Mouse (Mus musculus): Measurements from ENCODE around the gene Fam219a. TPM values are rescaled to one million over a fixed set of nuclear protein-coding genes. Genes with fewer than 3 reads are reported as not detected.
A peak's percentile ranks its signal among the peaks of the same experiment; 100 is the strongest.

The Fam219a gene
- polyA plus RNA-seq (2015; fragmentation: Nextera tagmentation; extraction: Ambion mirVana) = 16.7 and 18.1 TPM in 2 replicates

DNA sequence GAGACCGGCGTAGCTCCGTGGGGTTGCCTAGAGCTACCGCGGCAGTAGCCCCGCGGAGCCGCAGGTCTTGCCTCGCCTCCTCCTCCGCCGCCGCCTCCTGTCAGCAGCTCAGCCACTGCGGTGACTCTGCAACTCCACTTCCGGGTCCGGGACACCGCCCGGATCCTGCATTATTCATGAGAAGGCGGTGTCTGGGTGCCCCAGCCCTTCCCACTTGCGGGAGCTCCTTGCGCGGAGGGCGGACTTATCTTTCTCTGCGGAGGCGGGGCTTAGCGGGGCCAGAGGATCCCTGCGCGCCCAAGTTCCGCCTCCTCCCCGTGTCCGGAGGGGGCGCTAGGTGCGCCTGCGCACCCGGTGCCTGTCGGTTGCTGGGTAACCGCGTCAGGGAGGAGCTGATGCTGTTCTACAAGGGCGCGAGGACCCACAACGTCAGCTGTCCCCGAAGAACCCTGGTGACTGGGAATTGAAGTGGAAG is at the start of gene Fam219a, which contains the start of gene Dnaic1:
Gene Fam219a (minus strand): TSS at position 128 of the 475 bp plus-strand sequence.
Gene Dnaic1 (plus strand): TSS at position 365 of the 475 bp plus-strand sequence.
- under 1% methylated on average over 41 of the region's 41 CpGs for WGBS
- H3K27me3 ChIP-seq = no peaks in the 10 kb centered on the region
- H3K9ac ChIP-seq = peak within 1 kb of the TSS; percentile 93
- peak within 1 kb of the TSS; percentile 80 for H3K4me3 ChIP-seq
- no peaks in the 10 kb centered on the region for H3K9me3 ChIP-seq
- H3K36me3 ChIP-seq = no peaks in the 10 kb centered on the region
- H3K4me1 ChIP-seq (replicated peaks) = peaks cover 53% of the 10 kb centered on the region
- H3K27ac ChIP-seq = peak within 1 kb of the TSS; percentile 97
- peak; percentile 98 for ATAC-seq (ENCODE audit: low FRiP score)
- peak within 1 kb of the TSS; percentile 85 for H3K4me2 ChIP-seq

GRCm38 (mm10) chr4:41615661-41616599 is 46.6 kb upstream of the Fam219a start:
- Histone ChIP-seq H3K27ac (peak overlapping the region; percentile 67), H3K4me3 (no peak overlapping the region), H3K9me3 (no peaks in the 10 kb centered on the region), H3K27me3 (no peaks in the 10 kb centered on the region), H3K4me2 (no peak overlapping the region), H3K9ac (no peak overlapping the region), H3K36me3 (no peaks in the 10 kb centered on the region), H3K4me1 (replicated peaks) (peaks cover 75% of the 10 kb centered on the region)
- WGBS = 63% methylated on average over 9 of the region's 9 CpGs
- peak; percentile 76 for ATAC-seq (ENCODE audit: low FRiP score)

DNA sequence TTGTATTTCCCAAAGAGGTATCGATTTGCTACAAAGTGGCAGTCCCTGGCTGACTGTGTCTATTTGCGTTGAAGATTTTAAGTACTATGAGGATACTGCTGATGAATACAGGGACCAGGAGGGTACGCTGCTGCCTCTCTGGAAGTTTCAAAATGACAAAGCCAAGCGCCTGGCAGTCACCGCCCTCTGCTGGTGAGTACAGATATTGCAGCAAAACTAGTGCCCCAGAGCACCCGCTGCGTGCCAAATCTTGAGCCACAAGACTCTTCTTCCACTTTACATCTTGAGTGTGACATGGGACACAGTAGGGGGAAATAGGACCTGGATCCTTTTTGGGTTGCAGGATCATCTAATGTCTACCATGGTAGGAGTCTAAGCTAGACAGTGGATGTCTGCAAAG is 44.8 kb upstream of the Fam219a start:
- no peak overlapping the region for H3K4me2 ChIP-seq
- H3K9me3 ChIP-seq = no peaks in the 10 kb centered on the region
- no peak overlapping the region for H3K9ac ChIP-seq
- no peaks in the 10 kb centered on the region for H3K36me3 ChIP-seq
- ATAC-seq (ENCODE audit: low FRiP score) = no peak
- H3K4me1 ChIP-seq (replicated peaks) = peaks cover 83% of the 10 kb centered on the region
- peak overlapping the region; percentile 52; the same call in 1 of the 2 replicates for H3K27ac ChIP-seq
- no peaks in the 10 kb centered on the region for H3K27me3 ChIP-seq
- H3K4me3 ChIP-seq = no peak overlapping the region
- 8% methylated on average over 7 of the region's 7 CpGs for whole genome bisulfite sequencing

- no peaks in the 10 kb centered on the region for H3K36me3 ChIP-seq
- H3K4me2 ChIP-seq = no peak overlapping the region
- H3K27me3 ChIP-seq = no peaks in the 10 kb centered on the region
- no peak overlapping the region for H3K4me3 ChIP-seq
- peaks cover 68% of the 10 kb centered on the region for H3K4me1 ChIP-seq (replicated peaks)
- H3K9me3 ChIP-seq = no peaks in the 10 kb centered on the region
- peak; percentile 52 for ATAC-seq (ENCODE audit: low FRiP score)
- H3K9ac ChIP-seq = no peak overlapping the region
- H3K27ac ChIP-seq = peak overlapping the region; percentile 86
- WGBS = 23% methylated on average over 8 of the region's 8 CpGs
Observed at GRCm38 (mm10) chr4:41612166-41612565, 42.8 kb upstream of the Fam219a start.

DNA sequence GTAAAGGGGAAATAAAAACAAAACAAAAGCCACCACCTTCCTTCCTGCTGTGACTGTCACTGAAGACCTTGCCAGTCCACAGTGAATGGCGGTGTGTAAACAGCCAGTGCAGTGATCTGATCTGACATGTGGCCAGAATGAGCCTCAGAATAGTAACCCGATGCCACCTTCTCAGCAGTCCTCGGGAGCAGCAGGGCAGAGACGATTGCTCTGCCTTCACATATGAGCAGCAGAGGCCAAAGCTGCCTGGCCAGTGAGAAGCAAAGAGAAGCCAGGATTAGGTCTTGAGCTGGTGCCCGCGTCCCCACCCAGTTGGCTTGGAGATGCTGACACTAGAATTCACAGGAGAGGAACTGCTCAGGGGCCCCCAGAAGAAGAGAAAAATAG is 41.2 kb upstream of the Fam219a start:
- Histone ChIP-seq H3K36me3 (no peaks in the 10 kb centered on the region), H3K9ac (no peak overlapping the region), H3K4me1 (replicated peaks) (peaks cover 57% of the 10 kb centered on the region), H3K27ac (peak overlapping the region; percentile 53; the same call in 1 of the 2 replicates), H3K4me2 (no peak overlapping the region), H3K4me3 (no peak overlapping the region), H3K9me3 (no peaks in the 10 kb centered on the region), H3K27me3 (no peaks in the 10 kb centered on the region)
- ATAC-seq (ENCODE audit: low FRiP score) = no peak
- WGBS = 39% methylated on average over 6 of the region's 6 CpGs

GRCm38 (mm10) chr4:41609681-41610593 is 40.6 kb upstream of the Fam219a start:
- H3K9ac ChIP-seq = no peak overlapping the region
- peaks cover 55% of the 10 kb centered on the region for H3K4me1 ChIP-seq (replicated peaks)
- no peaks in the 10 kb centered on the region for H3K36me3 ChIP-seq
- no peak for ATAC-seq (ENCODE audit: low FRiP score)
- 69% methylated on average over 10 of the region's 10 CpGs for WGBS
- no peaks in the 10 kb centered on the region for H3K9me3 ChIP-seq
- no peak overlapping the region for H3K4me3 ChIP-seq
- peak overlapping the region; percentile 44 for H3K27ac ChIP-seq
- no peak overlapping the region for H3K4me2 ChIP-seq
- no peaks in the 10 kb centered on the region for H3K27me3 ChIP-seq

DNA sequence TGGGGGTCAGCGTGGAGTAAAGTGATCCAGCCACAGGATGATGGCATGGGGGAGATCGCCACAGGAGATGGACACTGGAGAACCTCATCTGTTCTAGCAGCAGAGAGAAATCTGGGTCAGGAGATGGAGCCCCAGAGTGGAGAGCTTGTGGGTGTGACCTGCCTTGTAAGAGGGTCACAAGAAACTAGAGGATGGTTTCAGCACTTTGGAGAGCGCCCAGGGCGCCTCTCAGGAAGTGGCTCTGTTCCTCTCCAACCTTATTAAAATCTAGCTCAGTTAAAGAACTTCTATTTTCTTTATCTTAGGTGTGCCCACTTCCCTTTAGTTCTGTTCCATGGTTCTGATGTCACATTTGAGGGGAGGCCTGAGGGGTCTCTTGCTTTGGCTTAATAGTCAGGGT is 37.4 kb upstream of the Fam219a start:
- Histone ChIP-seq H3K4me3 (no peak overlapping the region), H3K9ac (no peak overlapping the region), H3K27ac (no peak overlapping the region), H3K4me1 (replicated peaks) (peaks cover 39% of the 10 kb centered on the region), H3K9me3 (no peaks in the 10 kb centered on the region), H3K36me3 (no peaks in the 10 kb centered on the region), H3K4me2 (no peak overlapping the region), H3K27me3 (0 out of 2 replicates have a peak, but pooled peaks cover 9% of the 10 kb centered on the region)
- WGBS = 58% methylated on average over 4 of the region's 4 CpGs
- no peak for ATAC-seq (ENCODE audit: low FRiP score)

- H3K9me3 ChIP-seq = no peaks in the 10 kb centered on the region
- 0 out of 2 replicates have a peak overlapping the region, but pooled peaks have one; percentile 39 for H3K9ac ChIP-seq
- ATAC-seq (ENCODE audit: low FRiP score) = peak; percentile 64
- peaks cover 23% of the 10 kb centered on the region for H3K4me1 ChIP-seq (replicated peaks)
- H3K27me3 ChIP-seq = 0 out of 2 replicates have a peak, but pooled peaks cover 9% of the 10 kb centered on the region
- H3K27ac ChIP-seq = peak overlapping the region; percentile 74
- no peak overlapping the region for H3K4me2 ChIP-seq
- H3K4me3 ChIP-seq = no peak overlapping the region
- 25% methylated on average over 8 of the region's 8 CpGs for WGBS
- no peaks in the 10 kb centered on the region for H3K36me3 ChIP-seq
Observed at GRCm38 (mm10) chr4:41604476-41605396, 35.4 kb upstream of the Fam219a start.

- Histone ChIP-seq H3K27me3 (0 out of 2 replicates have a peak, but pooled peaks cover 9% of the 10 kb centered on the region), H3K27ac (no peak overlapping the region), H3K9me3 (no peaks in the 10 kb centered on the region), H3K4me3 (no peak overlapping the region), H3K4me2 (no peak overlapping the region), H3K36me3 (no peaks in the 10 kb centered on the region), H3K4me1 (replicated peaks) (peaks cover 15% of the 10 kb centered on the region), H3K9ac (no peak overlapping the region)
- no peak for ATAC-seq (ENCODE audit: low FRiP score)
- WGBS = 31% methylated on average over 4 of the region's 4 CpGs
Observed at GRCm38 (mm10) chr4:41602818-41603217, 33.5 kb upstream of the Fam219a start.

GRCm38 (mm10) chr4:41583353-41583752 is 14.0 kb upstream of the Fam219a start:
- Histone ChIP-seq H3K4me2 (no peak overlapping the region), H3K27me3 (no peaks in the 10 kb centered on the region), H3K27ac (no peak overlapping the region), H3K4me3 (no peak overlapping the region), H3K9me3 (no peaks in the 10 kb centered on the region), H3K4me1 (replicated peaks) (peaks cover 4% of the 10 kb centered on the region), H3K36me3 (no peaks in the 10 kb centered on the region), H3K9ac (no peak overlapping the region)
- 0 out of 2 replicates have a peak, but pooled peaks have one; percentile 21 for ATAC-seq (ENCODE audit: low FRiP score)
- WGBS = 61% methylated on average over 7 of the region's 7 CpGs

DNA sequence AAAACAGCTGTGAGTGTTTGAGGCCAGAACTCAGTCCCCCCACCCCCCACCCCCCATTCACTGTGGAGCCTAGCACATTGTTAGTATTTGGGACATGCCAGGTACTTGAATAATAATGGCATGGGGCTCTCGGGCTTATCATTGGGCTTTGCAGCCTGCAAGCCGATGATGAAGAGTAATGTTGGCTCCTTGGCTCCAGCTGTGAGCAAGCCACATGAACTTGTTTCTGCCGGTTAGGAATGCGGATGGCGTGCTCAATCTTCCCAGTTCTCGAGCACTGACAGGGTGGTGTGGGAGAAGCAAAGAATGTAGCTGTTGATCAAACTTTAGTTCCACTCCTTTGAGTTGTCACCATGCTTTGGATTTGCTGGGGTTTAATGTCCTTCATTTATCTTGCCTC is 6.6 kb upstream of the Fam219a start:
- Histone ChIP-seq H3K4me2 (no peak overlapping the region), H3K27ac (no peak overlapping the region), H3K27me3 (no peaks in the 10 kb centered on the region), H3K4me1 (replicated peaks) (peaks cover 34% of the 10 kb centered on the region), H3K9ac (no peak overlapping the region), H3K36me3 (no peaks in the 10 kb centered on the region), H3K9me3 (no peaks in the 10 kb centered on the region), H3K4me3 (no peak overlapping the region)
- WGBS = 20% methylated on average over 6 of the region's 6 CpGs
- ATAC-seq (ENCODE audit: low FRiP score) = no peak
